Mouse (Mus musculus): ENCODE measurements at regions not wholly inside any gene's neighbourhood (a gene's known extent, or its start where the extent isn't known, plus 50 kb on each side); places are given as distances from the start of the nearest gene placed in this dataset.
"Not testable (repeated sequence)": the region's sequence is repeated elsewhere in the genome, so short reads cannot be mapped to it uniquely, and the experiment has no call there.

DNA sequence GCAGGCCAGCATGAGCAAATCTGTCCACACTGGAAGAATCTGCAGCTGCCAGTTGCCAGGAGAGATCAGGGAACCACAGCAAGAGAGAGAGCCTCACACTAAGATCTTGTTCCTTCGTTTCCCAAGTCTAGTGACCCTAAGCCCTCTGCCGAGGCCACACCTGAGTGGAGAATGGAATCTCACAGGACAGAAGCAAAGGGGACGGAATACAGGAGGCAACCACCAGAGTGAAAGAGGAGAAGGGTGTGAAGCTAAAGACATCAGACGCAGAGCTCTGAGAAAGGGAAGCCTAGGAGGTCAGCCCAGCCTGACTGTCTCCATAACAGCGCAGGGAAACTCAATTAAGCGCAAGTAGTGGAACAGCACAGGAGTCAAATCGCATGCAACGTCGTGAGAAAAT is 75.0 kb downstream of the Suds3 start:
- DNase-seq (ENCODE audit: low spot score in 2 of 2): no peak

DNA sequence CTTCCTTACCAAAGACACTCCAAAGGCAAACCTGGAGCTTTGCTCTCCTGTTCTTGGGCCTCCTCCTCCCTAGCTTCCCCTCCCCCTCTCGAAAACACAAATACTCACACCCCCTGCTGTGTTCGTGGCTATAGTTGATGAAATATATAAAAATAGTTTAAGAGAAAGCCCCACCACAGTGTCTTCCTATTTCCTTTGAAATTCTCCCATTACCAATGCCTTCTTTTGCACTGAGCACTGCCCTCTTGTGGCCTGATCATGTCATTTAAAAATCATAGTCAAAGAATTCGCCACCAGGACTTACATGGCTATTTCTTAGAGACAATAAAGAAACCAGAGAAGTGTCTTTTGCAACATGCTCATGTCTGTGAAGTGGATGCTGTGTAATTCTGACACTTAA is 78.7 kb downstream of the Suds3 start:
- no peak for DNase-seq (ENCODE audit: low spot score in 2 of 2)

DNA sequence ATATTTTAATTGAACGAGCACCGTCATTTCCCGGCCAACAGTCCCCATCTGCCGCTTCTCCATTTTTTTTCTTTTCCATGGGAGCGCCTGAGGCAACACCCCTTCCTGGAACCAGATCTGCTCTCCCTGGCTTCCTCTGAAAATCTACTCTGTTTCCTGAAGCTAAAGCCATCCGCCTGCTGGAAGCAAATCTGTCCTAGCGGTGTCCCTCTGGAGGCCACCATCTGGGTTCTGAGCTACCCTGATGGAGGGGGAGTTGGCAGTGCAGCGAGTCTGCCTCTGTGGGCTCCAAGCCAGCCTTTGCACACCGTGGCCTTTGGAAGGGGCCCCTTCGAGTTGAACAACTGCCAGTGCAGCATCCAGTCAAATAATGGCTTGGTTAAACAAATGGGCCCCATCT is 83.8 kb downstream of the Suds3 start:
- no peak for DNase-seq (ENCODE audit: low spot score in 2 of 2)

DNA sequence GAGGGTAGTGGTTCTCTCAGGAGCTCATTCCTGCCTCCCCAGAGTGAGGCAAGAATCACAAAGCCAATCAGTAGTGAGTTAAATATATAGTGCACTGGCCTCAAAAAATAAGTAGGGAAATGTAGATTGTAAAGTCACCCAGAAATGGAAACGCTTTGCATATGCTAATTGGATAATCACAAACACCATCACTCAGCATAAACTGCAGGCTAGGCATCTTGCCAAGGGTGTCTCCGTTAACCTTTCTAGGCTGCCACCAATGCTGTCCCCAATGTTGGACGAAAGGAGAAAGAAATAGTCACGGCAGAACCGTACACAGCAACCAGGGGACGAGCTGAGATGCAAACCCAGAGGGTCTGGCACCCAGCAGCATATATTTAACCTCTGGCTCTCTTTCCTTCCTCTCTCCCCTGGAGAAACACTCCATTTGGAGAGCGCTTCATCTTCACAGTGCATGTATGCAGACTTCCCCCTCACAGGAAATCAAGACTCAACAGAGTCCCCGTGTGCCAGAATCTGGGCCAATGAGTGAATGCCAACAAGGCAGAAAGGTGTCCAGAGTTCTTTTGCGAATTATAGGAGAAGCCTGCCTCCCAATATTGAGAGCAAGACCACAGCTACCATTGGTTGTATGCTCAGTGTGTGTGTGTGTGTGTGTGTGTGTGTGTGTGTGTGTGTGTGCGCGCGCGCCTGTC is 90.1 kb downstream of the Suds3 start:
- no peak for DNase-seq (ENCODE audit: low spot score in 2 of 2)

DNA sequence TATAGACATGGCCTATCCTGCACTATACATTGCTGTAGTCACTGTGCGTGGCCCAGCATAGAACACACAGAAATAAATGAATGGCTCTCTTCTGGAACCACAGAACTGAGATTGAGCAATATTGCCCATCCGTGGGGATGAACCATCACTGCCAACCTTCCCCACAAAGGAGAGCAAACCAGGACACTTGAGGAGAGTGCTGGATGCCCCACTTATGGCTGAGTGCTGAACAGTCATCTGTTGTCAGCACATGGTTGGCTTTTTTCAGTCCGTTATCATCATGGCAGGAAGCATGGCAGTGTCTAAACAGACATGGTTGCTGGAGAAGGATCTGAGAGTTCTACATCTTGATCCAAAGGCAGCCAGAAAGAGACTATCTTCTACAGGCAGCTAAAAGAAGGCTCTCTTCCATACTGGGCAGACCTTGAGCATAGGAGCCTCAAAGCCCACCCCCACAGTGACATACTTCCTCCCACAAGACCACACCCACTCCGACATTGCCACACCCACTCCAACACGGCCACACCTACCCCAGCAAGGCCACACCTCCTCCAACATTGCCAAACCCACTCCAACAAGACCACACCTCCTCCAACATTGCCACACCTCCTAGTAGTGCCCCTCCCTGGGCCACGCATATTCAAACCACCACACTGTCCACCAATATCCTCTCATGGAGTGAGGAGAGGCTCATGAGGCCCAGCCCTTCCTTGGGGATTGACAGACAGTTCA is 97.3 kb downstream of the Suds3 start:
- no peak for DNase-seq (ENCODE audit: low spot score in 2 of 2)

DNA sequence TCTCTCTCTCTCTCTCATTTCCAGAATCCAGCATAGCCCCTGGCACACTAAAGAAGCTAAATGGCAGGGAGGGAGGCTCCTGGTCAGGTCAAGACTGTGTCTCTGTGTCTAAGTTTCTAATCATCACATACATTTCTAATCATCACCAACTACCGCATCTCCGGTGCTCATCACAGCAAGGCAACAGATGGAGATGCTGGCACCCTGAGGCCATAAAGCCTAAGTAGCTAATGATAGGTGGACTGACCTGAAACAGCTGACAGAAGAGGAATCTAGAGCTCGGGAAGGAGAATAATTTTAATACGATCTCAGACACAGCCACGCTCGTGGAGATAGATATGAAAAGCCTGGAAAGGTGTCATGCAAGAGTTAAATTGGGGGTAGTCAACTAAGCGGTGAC is 104.8 kb downstream of the Suds3 start:
- DNase-seq (ENCODE audit: low spot score in 2 of 2): no peak

DNA sequence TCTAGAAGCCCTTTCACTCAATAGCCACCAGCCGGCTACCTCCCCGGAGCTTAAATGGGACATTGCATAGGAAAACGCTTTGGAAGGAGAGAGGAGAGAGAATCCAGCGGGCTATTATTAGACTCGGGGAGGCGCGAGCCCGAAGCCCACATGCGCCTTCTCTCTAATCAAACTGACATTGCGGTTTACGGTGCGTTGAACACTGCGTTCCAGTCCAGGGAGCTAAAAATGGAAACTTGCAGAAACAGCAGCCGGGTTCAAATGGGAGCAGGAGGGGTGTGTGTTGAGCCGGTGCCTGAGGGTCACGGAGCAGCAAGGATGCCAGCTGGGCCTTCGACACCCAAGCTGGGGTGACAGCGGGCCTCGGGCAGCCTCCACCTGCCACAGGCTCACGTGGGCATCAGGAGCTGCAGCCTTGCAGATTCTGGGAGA is 115.1 kb downstream of the Suds3 start:
- peak; percentile 69 to 86 for DNase-seq (ENCODE audit: low spot score in 2 of 2)

DNA sequence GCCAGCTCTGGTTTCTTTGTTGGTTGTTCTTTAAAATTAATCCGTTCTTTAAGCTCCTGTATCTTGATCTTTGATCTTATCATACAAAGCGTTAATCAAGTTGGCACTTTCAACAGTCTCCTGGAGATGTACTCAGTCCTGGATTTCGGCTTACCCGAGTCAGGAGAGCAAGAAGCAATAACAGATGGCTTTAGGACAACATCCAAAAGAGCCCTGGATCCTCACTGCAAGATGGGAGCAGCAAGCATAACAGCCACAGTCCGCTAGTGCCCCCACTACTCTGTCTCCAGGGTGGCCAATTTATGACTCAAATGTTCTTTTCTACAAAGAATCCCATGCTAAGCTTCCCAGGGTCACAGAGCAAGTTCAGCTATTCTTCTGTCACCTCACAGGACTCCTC is 121.4 kb downstream of the Suds3 start:
- DNase-seq (ENCODE audit: low spot score in 2 of 2): no peak

DNA sequence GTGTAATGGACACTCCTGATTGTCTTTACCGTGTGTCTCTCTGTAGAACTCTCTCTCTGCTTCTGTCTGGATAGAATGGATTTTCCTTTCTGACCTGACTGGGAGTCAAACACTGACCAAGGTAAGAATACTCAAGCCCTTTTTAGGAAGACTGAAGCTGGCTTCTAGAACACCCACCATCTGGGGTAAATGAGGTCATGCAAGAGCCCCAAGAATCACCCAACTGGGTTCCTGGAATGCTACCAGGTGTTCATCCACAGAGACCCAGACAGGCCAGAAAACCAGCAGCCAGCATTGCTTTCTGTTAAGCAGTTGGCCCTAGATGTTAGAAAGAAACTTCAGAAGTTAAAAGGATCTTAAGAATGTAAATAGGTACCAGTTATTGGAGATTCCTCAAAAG is 122.2 kb downstream of the Suds3 start:
- no peak for DNase-seq (ENCODE audit: low spot score in 2 of 2)

DNA sequence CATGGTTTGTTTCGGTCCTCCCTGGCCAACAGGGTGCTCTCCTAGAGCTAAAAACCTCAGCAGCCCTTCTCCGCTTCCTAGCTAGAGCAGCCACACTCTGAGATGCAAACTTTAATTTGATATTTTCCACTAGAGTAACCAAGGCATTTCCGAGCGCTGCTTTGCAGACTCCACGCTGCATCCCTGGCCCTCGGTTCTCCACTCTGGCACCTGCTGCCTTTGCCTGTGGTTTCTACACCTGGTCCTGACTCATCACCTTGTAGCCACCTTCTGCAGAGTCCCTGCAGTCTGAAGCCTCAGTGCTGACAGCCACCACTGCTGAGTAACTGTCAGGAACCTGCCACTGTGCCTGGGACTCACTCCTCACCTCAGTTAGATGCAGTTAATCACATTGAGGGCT is 124.5 kb downstream of the Suds3 start:
- DNase-seq (ENCODE audit: low spot score in 2 of 2): no peak

DNA sequence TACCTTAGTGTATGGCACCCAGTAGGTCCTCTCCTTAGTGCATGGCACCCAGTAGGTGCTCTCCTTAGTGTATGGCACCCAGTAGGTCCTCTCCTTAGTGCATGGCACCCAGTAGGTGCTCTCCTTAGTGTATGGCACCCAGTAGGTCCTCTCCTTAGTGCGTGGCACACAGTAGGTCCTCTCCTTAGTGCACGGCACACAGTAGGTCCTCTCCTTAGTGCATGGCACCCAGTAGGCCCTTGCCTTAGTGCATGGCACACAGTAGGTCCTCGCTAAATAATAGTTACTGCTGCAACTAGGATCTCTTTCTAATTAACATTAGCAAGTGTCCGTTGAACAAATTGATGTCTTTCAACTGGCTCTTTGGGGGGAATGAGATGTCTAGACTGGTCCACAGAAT is 144.4 kb downstream of the Suds3 start:
- DNase-seq (ENCODE audit: low spot score in 2 of 2): not testable (repeated sequence)

DNA sequence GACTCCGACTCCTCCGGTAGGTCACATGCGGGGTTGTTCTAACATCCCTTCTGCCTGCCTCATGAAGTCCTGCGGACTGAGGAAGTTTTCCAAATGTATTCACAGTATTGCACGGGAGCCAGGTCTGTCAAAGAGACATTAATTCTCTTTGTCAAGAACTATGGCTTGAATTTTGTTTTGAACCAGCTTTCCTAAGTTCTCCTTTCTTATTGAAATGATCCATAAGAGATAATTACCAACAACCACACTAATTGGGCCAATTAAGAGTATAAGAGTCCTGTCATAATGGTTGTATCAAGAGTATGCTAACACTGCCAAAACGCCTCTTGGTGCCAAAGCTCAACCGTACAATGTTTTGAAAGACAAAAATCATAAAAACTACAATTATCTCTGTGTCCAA is 151.7 kb downstream of the Suds3 start:
- no peak for DNase-seq (ENCODE audit: low spot score in 2 of 2)

DNA sequence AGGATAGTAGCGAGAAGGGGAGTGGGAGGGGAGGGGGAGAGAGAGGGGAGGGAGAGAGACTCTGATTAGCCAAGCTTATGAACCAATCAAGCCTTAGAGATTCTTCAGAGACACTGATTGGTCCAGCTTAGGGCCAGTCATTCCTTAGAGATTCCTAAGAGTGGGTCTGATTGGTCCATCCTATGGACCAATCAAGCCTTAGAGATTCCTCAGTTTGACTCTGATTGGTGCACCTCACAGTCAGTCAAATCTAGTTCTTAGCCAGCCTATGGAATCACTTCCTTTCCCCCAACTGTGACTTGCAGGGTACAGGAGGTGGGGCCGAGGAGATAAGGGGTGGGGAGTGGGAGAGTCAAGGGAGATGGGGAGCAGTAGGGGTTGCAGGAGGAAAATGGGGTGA is 152.8 kb downstream of the Suds3 start:
- no peak for DNase-seq (ENCODE audit: low spot score in 2 of 2)

DNA sequence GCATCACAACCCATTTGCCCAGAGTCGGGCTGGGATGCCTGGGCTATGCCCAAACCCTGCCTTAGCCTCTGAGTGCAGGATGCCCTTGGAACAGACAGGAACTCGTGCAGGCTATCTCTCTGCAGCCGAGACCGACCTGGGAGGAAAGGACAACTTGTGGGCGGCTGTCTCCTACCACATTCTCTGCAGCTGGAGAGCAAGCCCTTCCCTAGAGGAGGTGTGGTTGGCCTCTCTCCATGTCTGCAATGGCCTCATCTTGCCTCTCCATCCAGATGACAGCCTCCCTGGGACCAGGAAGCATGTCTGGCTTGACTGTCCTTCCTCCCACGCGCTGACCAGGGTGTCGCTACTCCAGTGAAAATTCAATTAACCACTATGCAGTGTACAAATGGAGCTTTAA is 155.9 kb downstream of the Suds3 start:
- DNase-seq (ENCODE audit: low spot score in 2 of 2): no peak

DNA sequence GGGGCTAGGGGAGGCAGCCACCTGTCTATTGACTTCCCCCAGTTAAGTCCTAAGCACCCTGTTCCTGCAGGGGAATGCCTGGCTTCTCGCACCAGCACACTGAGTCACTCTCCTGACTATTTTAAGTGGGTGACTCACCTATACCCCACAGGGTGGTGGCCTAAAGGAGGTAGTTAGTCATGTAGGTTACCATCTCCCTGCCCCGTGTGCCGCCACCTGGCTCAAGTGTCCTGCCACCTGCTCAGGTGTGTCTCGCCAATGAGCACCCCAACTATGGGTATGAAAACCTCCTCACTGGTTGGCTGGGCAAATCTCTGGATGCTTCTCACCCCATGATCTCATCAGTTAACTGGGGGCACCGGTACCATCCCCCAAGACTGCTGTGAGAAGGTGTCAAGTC is 157.8 kb downstream of the Suds3 start:
- no peak for DNase-seq (ENCODE audit: low spot score in 2 of 2)

DNA sequence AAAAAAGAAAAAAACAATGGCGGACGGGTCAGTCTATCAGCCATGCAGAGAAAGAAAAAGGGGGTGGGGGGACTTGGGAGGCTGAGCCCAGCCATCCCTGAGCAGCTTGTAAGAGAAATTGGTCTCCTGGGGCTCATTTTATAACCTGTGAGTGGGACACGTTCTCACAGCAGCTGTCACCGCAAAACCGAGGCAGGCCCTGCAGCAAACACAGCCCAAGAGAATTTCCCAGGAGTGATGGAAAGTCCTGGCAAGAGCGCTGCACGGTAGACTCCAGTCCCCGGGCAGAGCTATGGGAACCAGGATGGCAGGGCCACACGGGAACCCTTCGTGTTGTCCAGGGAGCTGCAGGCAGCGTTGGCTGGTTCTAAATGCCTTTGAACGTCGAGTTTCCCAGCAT is 159.3 kb downstream of the Suds3 start:
- no peak for DNase-seq (ENCODE audit: low spot score in 2 of 2)

DNA sequence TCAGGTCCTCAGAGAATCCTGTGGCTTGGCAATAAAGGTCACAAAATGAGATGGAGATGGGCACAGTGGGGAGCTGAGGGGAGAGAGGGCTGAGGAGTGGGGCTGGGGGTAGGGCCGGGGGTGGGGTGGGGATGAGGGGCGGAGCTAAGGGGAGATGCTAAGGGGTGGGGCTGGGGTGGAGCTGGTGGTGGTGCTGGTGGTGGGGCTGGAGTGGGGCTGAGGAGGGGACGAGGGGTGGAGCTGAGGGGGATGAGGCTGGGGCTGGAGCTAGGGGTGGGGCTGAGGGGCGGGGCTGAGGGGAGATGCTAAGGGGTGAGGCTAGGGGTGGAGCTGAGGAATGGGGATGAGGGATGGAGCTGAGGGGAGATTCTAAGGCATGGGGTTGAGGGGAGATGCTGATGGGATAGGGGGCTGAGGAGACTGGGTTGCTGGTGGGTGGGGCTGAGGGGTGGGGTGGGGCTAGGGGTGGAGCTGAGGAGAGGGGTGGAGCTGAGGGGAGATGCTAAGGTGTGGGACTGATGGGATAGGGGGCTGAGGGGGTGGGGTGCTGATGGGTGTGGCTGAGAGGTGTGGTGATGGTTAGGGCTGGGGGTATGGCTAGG is 165.5 kb downstream of the Suds3 start:
- DNase-seq (ENCODE audit: low spot score in 2 of 2): no peak

DNA sequence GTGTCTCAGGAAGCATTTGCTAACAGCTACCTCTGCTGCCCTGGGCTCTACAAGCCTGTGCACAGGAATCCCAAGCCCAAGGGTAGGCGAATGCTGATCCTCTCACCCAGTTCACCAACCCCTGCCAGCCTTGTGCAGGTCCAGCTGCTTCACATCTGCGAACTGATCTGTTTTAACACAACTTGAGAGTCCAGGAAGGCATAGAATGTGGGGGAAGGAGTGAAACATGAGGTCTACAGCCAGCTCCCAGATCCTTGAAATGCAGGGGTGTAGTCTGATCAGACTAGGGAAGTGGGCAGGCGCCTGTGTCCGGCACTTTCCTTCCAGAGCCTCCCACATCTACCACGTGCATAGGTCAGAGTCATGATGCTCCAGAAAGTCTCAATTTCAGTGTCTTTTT is 181.3 kb downstream of the Suds3 start:
- no peak for DNase-seq (ENCODE audit: low spot score in 2 of 2)

DNA sequence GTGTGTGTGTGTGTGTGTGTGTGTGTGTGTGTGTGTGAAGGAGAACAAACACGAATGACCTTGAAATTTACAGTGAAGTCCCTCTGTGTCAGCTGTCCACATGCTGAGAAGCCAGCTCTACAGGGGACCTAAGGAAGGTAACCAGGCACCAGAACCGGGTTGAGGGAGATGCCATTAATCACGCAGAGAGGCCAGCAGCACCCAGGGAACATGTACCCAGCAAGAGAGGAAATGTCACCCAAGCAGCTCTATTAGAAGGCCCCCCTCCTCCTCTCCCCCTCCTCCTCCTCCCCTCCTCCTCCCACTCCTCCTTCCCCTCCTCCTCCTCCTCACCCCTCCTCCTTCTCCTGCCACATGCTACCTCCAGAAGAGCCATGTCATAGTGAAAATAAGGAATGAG is 181.8 kb downstream of the Suds3 start:
- no peak for DNase-seq (ENCODE audit: low spot score in 2 of 2)

DNA sequence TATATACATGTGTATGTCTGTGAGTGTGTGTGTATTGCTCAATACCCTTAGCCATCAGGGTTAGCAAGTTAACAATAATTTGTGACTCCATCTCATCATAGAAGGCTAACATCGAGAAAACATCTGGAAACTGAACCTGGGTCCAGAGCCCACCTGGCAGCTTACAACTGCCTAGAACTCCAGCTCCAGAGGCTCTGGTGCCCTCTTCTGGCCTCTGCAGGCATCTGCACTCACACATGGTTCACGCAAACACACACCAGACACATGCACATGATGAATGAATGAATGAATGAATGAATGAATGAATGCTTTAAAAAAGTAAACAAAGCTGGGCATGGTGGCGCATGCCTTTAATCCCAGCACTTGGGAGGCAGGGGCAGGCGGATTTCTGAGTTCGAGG is 182.8 kb downstream of the Suds3 start:
- DNase-seq (ENCODE audit: low spot score in 2 of 2): no peak

DNA sequence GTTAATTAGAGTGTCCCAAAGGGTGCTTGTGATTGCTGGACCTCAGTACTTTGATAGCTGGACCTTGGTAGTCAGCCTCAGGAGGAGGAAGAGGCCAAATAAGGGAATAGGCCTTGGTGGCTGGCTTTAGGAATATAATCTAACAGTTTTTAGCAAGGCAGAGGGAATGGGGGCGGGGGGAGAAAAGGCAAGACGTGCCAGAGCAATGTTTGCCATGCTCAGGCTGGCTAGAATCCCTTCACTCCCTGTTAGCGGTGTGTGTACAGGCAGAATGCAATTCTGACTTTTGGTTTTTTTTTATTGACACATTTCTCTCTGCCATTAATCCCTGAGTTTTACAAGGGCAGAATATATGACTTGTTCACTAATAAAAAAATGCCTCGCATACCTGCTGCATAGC is 192.2 kb downstream of the Suds3 start:
- DNase-seq (ENCODE audit: low spot score in 2 of 2): no peak

DNA sequence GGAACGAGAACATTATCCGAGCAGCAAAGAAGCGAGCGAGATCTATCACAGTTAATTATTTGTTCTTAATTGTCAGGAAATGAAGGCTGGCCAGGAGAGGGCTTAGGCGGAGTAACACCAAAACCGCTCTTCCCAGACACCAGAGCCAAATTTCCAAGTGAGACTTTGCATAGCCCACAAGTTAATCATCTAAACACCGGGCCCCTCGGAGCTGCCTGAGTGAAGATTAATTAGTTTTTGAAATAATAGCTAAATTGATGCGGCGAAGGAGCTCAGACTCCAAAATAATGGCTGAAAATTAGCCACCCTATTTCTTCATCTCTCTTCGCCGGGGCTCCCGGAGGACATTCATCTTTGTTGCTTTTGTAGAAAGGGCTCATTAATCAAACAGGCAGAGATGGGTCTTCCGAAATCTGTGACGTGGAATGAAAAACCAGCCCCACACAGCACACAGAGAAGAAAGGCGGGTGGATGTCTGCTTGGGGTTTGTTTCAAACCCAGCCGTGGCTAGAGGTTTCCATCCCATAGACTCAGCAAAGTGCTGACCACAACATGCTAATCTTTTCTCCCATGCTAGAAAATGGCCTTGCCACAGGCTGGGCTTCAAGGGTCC is 193.7 kb downstream of the Suds3 start:
- DNase-seq (ENCODE audit: low spot score in 2 of 2): no peak

DNA sequence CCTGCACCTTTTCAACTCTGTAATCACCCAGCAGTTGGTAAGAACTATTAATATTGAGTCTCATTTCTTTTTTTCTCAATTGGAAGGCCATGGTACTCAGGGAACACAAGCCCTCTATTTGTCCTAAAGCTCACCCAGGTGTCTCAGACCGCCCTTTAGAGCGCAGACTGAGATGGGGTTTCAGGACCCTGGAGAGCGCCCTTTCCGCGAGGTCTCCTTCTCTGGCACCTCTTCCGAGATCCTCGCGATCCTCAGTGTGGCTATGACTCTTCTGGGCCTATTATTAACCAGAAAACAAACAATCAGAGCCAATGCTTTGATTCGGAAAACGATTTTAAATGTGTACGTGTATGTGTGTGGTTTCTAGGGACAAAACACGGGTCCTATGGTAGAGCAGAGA is 201.0 kb downstream of the Suds3 start:
- DNase-seq (ENCODE audit: low spot score in 2 of 2): no peak

Data from gastrocnemius, adult 8-10 months (tissue).